Mouse (Mus musculus) embryonic fibroblast, embryonic 13.5 days (primary cell): Measurements from ENCODE around the gene Tmpo. TPM values are rescaled to one million over a fixed set of nuclear protein-coding genes. Genes with fewer than 3 reads are reported as not detected.

Experiments
- H3K27ac ChIP-seq: 2 replicates; pipeline ENCODE4 v1.5.1; 2012; ENCODE audit warnings: low read length, control low read depth, inconsistent platforms; ENCODE audit not compliant: insufficient read depth
- H3K4me1 ChIP-seq: 2 replicates; pipeline ENCODE4 v1.6.1; 2011; ENCODE audit warnings: low read length; ENCODE audit not compliant: control insufficient read depth, insufficient read depth
- H3K4me3 ChIP-seq: 2 replicates; pipeline ENCODE4 v1.5.1; 2011; ENCODE audit warnings: mild to moderate bottlenecking, control low read depth, low read length; ENCODE audit not compliant: insufficient read depth
- CTCF ChIP-seq: IDR thresholded peaks from 2 replicates; pipeline ENCODE4 v1.5.1; 2011; ENCODE audit warnings: mild to moderate bottlenecking, control low read depth, low read length, moderate library complexity, borderline replicate concordance; ENCODE audit not compliant: insufficient read depth
- POLR2A ChIP-seq: IDR thresholded peaks from 2 replicates; pipeline ENCODE4 v1.6.1; 2011; ENCODE audit warnings: low read depth, mild to moderate bottlenecking, control low read depth, low read length, moderate library complexity
- polyA plus RNA-seq: library from polyadenylated mRNA; stranded (reverse); fragments of >200 nt; gene quantifications from 2 replicates; pipeline ENCODE4 v1.2.4, GENCODE M21; 2011; ENCODE audit warnings: low read depth; ENCODE audit not compliant: missing spikeins, insufficient read length

Tmpo gene
- polyA plus RNA-seq, 1 experiment = 164 TPM

DNA sequence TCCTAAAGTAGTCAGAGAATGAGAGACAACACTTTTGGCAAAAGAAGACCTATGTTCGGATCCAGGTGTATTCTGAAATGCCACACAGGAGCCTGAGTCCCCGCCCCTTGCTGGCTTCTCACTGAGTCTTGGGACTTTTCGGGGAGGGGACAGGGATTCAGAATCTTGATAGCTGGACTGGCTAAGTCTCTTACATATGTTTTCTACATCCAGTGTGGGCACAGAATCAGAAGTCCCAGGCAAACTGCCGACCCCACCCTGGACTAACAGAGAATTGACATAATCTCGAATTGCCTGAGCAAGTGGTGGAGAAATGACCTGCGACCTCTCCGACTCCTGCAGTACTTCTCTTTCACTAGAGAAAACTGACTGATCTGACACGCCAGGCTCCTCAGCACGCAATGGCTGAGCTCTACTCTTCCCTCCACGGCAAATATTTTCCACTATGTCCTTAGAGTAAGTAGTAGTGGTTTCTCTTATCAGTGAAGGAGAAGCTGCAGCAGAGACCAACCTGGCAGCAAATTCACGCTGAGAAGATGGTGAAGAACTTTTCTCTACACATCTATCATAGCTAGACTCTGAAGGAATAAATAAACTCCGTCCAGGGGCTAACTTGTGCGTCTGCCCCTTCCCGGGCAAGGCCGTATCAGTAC is 18.5 kb downstream of the Tmpo start:
- TF ChIP-seq POLR2A (no peak), CTCF (no peak)
- no peak overlapping the region for H3K27ac ChIP-seq
- H3K4me3 ChIP-seq = no peak overlapping the region
- H3K4me1 ChIP-seq = peaks cover 10% of the 10 kb centered on the region

DNA sequence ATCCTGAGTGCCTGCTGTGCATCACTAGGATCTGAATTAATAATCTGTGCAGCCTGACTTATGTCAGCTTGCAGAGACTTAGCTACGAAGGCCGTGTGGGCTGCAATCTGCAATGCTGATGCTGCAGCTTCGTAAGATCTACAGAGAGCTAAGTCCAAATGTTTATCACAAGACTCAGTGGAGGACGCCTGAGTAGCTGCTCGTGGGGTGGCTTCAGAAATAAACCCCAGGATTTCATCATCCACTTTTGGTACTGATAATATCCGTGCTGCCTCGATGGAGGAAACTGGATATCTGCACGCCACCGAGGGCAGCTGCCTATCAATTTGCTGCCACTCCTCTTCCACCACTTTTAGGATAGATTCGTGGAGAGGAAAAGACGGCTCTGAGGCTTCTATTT is 19.0 kb downstream of the Tmpo start:
- peaks cover 12% of the 10 kb centered on the region for H3K4me1 ChIP-seq
- no peak overlapping the region for H3K4me3 ChIP-seq
- H3K27ac ChIP-seq = no peak overlapping the region
- no peak for TF ChIP-seq CTCF
- no peak for TF ChIP-seq POLR2A

DNA sequence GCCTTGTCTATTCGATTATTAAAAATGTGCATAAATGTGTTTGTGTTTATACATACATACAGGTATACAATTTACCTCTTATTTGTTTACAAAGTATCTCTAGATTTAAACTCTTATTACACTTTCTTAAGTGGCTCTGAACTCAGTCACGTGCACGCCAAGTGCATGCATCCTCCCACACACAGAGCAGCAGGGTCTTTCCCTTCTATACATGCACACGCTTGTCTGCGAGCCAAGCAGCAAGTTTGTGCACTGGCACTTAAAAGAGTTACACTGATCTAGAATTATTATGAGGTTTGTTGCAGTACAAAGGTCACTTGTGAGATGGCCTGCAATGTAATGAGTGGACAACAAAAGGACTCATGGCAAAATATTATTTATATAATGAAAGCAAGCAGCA is 20.1 kb downstream of the Tmpo start:
- Histone ChIP-seq H3K27ac (no peak overlapping the region), H3K4me1 (peaks cover 15% of the 10 kb centered on the region), H3K4me3 (no peak overlapping the region)
- TF ChIP-seq CTCF (no peak), POLR2A (no peak)

DNA sequence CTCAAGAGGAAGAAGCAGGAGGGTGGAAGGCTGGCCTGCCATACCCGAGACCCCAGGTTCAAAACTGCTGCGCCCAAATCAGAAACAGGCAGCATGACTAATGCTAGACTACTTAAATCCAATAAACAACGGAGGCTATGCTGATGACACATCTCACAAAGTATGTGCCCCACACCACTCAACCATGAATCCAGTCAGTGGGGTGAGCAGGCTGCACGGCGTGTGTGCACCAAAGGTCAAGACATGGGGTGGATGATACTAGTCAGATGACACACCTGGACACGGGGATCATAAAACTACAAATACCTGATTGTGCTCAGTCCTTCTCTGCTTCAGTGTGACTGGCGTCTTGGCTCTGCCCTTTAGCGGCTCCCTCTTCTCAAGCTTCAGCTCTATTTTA is 22.7 kb downstream of the Tmpo start:
- Histone ChIP-seq H3K4me1 (peaks cover 14% of the 10 kb centered on the region), H3K27ac (peak overlapping the region; percentile 89), H3K4me3 (no peak overlapping the region)
- TF ChIP-seq POLR2A (no peak), CTCF (no peak)

DNA sequence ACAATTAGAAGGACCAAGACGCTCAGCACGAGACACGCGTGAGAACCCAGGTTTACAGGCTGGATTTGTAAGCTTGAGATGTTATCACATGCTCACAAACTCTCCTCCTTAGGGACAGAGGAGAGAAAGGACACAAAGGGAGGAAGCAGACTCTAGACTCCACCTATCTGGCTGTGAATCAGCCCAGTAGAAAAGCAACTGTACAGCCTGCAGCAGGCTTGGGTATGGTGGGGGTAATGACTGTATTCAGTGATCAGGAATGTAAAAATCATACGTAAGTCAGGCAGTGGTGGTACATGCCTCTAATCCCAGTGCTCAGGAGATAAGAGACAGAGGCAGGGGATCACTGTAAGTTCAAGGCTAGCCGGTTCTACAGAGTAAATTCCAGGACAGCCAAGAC is 24.8 kb downstream of the Tmpo start:
- no peak overlapping the region for H3K4me3 ChIP-seq
- H3K4me1 ChIP-seq = peaks cover 14% of the 10 kb centered on the region
- peak overlapping the region; percentile 69; the same call in 1 of the 2 replicates for H3K27ac ChIP-seq
- TF ChIP-seq POLR2A = no peak
- TF ChIP-seq CTCF = no peak

DNA sequence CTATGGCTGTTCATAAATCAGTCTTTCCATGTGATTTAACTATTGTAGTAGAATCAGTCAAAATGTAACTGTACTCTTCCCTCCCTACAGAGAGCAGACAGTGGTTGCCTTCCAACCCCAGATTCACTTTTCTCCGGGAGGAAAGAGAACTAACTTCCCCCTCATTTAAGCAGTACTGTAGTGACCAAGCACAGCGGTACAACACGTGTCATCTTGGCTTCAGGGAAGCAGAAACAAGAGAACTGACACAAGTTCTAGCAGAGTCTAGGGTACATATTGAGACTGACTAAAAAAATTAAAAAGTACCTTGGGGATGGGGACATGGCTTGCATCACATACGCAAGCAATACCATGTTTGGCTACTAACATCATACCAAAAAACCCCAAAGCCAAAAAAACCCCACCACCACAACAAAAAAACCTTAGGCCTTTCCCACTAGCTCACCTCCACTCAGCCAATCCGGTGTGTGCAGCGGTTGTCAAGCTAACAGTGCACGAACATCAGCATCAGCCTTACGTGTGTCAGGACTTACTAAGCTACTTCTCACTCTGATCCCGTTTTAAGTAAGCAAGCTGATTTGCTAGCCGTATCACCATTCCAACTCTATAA is 27.1 kb downstream of the Tmpo start:
- TF ChIP-seq POLR2A (no peak), CTCF (no peak)
- H3K27ac ChIP-seq = no peak overlapping the region
- no peak overlapping the region for H3K4me3 ChIP-seq
- H3K4me1 ChIP-seq = peaks cover 12% of the 10 kb centered on the region

DNA sequence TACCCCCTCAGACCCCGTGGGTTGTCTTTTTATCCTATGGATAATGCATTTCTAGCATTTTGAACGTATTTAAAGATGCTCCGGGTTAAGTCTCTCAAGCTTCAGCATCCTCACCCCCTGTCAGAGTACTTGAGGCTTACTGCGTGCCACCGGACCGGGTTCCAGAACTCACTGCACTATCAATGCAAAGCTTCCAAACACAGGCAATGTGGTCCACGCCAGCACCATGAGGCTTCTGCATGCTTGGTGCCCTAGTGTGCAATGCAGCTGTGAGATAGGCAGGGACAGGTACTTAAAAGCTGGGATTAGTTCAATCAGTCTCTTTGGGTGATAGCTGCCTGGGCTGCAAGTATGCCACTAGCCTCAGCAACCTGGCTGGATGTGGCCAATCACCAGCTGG is 35.7 kb downstream of the Tmpo start:
- Histone ChIP-seq H3K4me3 (no peak overlapping the region), H3K27ac (no peak overlapping the region), H3K4me1 (no peaks in the 10 kb centered on the region)
- no peak for TF ChIP-seq CTCF
- no peak for TF ChIP-seq POLR2A

DNA sequence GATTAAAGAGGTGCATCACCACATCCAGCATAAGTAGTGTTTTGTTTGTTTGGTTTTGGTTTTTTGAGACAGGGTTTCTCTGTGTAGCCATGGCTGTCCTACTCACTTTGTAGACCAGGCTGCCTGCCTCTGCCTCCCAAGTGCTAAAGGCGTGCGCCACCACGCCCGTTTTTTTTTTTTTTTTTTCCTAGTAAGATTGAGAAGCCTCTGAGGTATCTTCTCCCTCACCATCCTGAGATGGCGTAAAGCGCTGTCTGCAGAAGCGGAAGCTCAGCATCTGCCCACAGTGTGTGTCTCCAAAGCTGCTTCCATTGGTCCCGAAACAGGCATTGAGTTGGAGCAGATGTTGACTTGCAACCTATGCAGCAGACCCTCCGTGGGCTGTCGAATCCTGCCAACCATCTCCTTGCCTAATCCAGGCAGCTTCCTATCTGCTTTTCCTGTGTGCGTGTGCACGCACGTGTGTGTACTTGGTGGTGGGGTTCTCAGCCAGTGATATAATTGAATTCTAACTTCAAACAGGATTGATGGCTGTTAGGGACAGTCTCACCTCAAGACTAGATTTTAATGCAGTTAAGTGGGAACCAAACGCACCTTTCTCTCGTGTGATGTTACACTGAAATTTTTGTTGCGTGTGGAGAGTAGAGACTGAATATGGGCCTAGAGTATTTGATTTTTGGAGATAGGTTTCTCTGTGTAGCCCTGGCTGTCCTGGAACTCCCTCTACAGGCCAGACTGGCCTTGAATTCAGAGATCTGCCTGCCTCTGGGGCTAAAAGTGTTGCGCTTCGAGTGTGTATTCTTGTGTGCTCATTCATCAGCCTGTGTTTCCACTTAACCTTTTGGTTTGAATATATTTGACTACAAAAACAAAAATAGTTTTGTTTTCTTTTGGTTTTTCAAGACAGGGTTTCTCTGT is 37.5 kb downstream of the Tmpo start:
- H3K27ac ChIP-seq = no peak overlapping the region
- TF ChIP-seq POLR2A = no peak
- TF ChIP-seq CTCF = no peak
- H3K4me3 ChIP-seq = no peak overlapping the region
- no peaks in the 10 kb centered on the region for H3K4me1 ChIP-seq

DNA sequence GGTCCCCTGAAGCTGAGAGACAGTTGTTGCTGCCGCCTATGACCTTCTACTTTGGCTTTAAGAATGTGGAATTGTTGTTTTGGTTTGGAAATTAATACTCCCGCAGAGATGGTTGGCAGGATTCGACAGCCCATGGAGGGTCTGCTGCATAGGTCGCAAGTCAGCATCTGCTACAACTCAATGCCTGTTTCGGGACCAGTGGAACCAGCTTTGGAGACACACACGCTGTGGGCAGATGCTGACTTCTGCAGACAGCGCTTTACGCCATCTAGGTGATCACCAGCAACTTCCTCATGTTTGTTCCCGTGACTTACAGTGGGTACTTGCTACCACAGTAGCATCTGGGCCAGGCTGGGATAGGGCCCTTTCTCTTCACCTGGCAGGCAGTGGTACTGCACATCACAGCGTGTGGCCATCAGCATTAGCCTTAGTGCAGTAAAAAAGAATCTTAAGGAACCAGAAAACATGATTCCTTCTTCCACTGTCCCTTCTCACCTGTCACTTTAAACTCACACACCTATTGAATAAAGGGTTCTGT is 38.4 kb downstream of the Tmpo start:
- Histone ChIP-seq H3K27ac (no peak overlapping the region), H3K4me1 (no peaks in the 10 kb centered on the region), H3K4me3 (no peak overlapping the region)
- TF ChIP-seq CTCF (no peak), POLR2A (no peak)

DNA sequence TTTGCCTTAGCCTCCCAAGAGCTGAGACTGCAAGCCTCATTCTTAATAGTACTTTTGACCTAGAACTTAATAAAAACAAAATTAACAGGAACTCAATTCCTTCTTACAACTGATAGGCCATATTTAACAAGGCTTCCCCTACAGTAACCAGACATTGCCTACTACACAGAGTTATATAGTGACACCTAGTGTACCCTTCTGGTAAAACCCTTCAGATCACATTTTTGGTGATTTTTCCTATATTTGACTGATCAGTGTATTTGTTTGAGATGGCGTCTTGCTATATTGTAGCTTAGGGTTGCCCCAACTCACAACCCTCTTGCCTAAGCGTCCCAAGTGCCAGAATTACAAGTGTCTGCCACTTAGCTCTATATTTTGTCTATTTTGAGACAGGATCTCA is 39.6 kb downstream of the Tmpo start:
- no peak overlapping the region for H3K27ac ChIP-seq
- TF ChIP-seq POLR2A (no peak), CTCF (no peak)

More for the DNA sequence above, 39.6 kb downstream of the Tmpo start:
- Histone ChIP-seq H3K4me3 (no peak overlapping the region), H3K4me1 (no peaks in the 10 kb centered on the region)
